Mouse (Mus musculus) layer of hippocampus, adult 11-12 months (tissue): ENCODE results near the gene Zfp358.
A peak's percentile ranks its signal among the peaks of the same experiment; 100 is the strongest.

Experiments used
- DNase-seq: peaks from one replicate; pipeline ENCODE4 v3.0.0; 2022; ENCODE audit warnings: low spot score

Gene Zfp358

GRCm38 (mm10) chr8:3492901-3493844 is at the start of gene Zfp358:
Gene Zfp358, plus strand, starts transcription at chr8:3493138.
- peak; percentile 73 for DNase-seq

GRCm38 (mm10) chr8:3449226-3449625 is 43.7 kb upstream of the Zfp358 start:
- no peak for DNase-seq

GRCm38 (mm10) chr8:3450670-3451069 is 42.3 kb upstream of the Zfp358 start:
- DNase-seq: peak; percentile 36

- DNase-seq: no peak
These were observed 40.9 kb upstream of the Zfp358 start for GRCm38 (mm10) chr8:3451992-3452391.

- DNase-seq: no peak
These were observed 29.7 kb upstream of the Zfp358 start for GRCm38 (mm10) chr8:3463248-3463647.

GRCm38 (mm10) chr8:3464309-3464708 is 28.6 kb upstream of the Zfp358 start:
- DNase-seq: peak; percentile 41

- DNase-seq: peak; percentile 93
These were observed 25.7 kb upstream of the Zfp358 start, which contains the start of gene Pex11g for GRCm38 (mm10) chr8:3467006-3467885. Gene Pex11g, minus strand, starts transcription at chr8:3467680.

- no peak for DNase-seq
These were observed 24.9 kb upstream of the Zfp358 start for GRCm38 (mm10) chr8:3467886-3468545.

GRCm38 (mm10) chr8:3468838-3469237 is 24.1 kb upstream of the Zfp358 start:
- no peak for DNase-seq

- no peak for DNase-seq
These were observed 22.4 kb upstream of the Zfp358 start, which contains the start of gene Tex45 for GRCm38 (mm10) chr8:3470562-3470961. Gene Tex45, plus strand, starts transcription at chr8:3470862.

- no peak for DNase-seq
These were observed 17.1 kb upstream of the Zfp358 start for GRCm38 (mm10) chr8:3475715-3476429.

- DNase-seq: no peak
These were observed 12.6 kb upstream of the Zfp358 start for GRCm38 (mm10) chr8:3480221-3480785.

- no peak for DNase-seq
These were observed 11.3 kb upstream of the Zfp358 start for GRCm38 (mm10) chr8:3481605-3482004.

GRCm38 (mm10) chr8:3482240-3482740 is 10.6 kb upstream of the Zfp358 start:
- no peak for DNase-seq

GRCm38 (mm10) chr8:3483546-3483945 is 9.4 kb upstream of the Zfp358 start:
- DNase-seq: no peak

GRCm38 (mm10) chr8:3485192-3485591 is 7.7 kb upstream of the Zfp358 start:
- DNase-seq: no peak

- no peak for DNase-seq
These were observed 889 bp downstream of the Zfp358 start for GRCm38 (mm10) chr8:3493845-3494208.

- DNase-seq: no peak
These were observed 2.9 kb downstream of the Zfp358 start for GRCm38 (mm10) chr8:3495578-3496427.

GRCm38 (mm10) chr8:3496428-3496748 is 3.5 kb downstream of the Zfp358 start:
- no peak for DNase-seq

- no peak for DNase-seq
These were observed 5.6 kb downstream of the Zfp358 start for GRCm38 (mm10) chr8:3498583-3498982.
